Mouse (Mus musculus) cerebellum, adult 2 months (tissue): ENCODE data around the gene Adgrg1.

Source experiments
- CTCF ChIP-seq: fragments of 200-500 bp; IDR thresholded peaks from 2 replicates; pipeline ENCODE4 v1.5.1; 2011; ENCODE audit warnings: low read depth, mild to moderate bottlenecking, control low read depth, low read length, moderate library complexity, borderline replicate concordance; ENCODE audit not compliant: insufficient read depth
- POLR2A ChIP-seq: fragments of 200-500 bp; IDR thresholded peaks from 2 replicates; pipeline ENCODE4 v1.6.1; 2011; ENCODE audit warnings: low read length, control low read depth, borderline replicate concordance; ENCODE audit not compliant: insufficient read depth

GRCm38 (mm10) chr8:95049636-95050035, 75.1 kb downstream of the Adgrg1 start:
- TF ChIP-seq POLR2A: no peak
- TF ChIP-seq CTCF: no peak
